Mouse (Mus musculus): ENCODE data around the gene Agap1.
A peak's percentile ranks its signal among the peaks of the same experiment; 100 is the strongest.

DNA sequence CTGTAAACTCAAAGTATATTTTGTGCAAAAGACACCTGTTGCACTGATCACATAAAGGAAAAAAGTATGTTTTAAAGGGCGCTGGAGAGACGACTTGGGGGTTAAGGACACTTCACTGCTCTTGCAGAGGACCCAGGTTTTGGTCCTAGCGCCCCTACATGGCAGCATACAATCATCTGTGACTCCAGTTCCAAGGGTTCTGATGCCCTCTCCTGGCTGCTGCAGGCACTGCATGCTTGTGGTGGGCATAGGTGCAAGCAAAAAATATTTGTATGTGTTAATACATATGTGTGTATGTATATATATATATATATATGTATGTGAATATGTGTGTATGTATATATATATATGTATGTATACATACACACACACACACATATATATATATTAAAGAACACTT lies 298.1 kb downstream of the Agap1 start:
- 0 out of 2 replicates have a peak, but pooled peaks have one; percentile 18 for TF ChIP-seq CTCF (IDR thresholded peaks at IDR 0.05; ENCODE audit: extremely low read depth, insufficient read depth, low read length)
- no peak for TF ChIP-seq POLR2A (IDR thresholded peaks at IDR 0.05; ENCODE audit: extremely low read depth, insufficient read depth, low read length)

Measured in cortical plate, adult 2 months (tissue).